9 mouse cellular contexts compared by ENCODE assay signal in the genomic region with DNA sequence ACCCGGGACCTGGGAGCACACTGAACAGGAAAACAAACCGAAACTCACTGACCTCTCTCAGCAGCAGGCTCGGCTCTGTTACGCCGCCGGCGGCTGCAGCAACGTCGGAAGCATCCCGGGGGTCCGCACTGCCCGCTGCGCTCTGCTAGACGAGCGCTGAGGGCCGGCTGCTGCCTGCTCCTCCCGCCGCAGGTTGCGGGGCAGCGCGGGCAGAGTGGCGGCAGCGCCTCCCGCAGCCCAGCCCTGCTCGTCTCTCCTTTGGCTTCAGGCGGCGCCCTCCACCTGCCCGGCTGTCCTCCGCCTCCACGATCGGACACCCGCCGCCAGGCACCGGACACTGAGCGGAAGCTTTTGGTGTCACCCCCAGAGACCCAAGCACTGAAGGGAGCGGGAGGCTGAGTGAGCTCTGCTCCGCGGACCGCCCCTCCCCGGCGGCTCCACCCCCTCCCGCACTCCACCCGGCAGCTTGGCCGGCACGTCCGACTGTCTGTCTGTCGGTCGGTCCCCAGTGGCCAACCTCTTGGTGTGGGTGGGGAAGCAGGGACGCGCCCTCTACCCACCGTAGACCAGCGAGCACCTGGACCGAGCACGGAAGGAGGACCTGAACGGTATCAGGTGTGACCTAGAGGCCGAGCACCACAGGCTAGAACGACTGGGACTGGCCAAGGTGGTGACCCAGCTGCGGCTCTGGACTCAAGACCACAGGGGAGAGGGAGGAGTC. TPM values are rescaled to one million over a fixed set of nuclear protein-coding genes. Genes with fewer than 3 reads are reported as not detected.
DNase-seq lines count a peak whose midpoint lies in the region; ATAC-seq and TF ChIP-seq lines count a peak whose summit lies in the region.
"Had no signal": no experiment of that assay in that cellular context is flagged by ENCODE, and none has a peak within 500 bp of the region (broad histone marks: within the 10 kb centered on the region; RNA-seq: fewer than 3 reads in every experiment).

A gene (minus strand): TSS at position 420 of the 721 bp plus-strand sequence.

- 2% methylated on average over 58 of the region's 58 CpGs for WGBS in thymus, adult 2 months
- WGBS in embryonic facial prominence, embryonic 10.5 days = under 1% methylated on average over 58 of the region's 58 CpGs
- WGBS in heart, adult 2 months = 1% methylated on average over 54 of the region's 58 CpGs
- under 1% methylated on average over 58 of the region's 58 CpGs for WGBS in limb, embryonic 15.5 days
- WGBS in midbrain, embryonic 14.5 days = under 1% methylated on average over 57 of the region's 58 CpGs

- DNase-seq in thymus, adult 2 months = peak; percentile 13
- no peak for DNase-seq in thymus, postnatal 0 days (ENCODE audit: low spot score)
- DNase-seq in embryonic facial prominence, embryonic 10.5 days (ENCODE audit: low spot score) = peak; percentile 69
- DNase-seq in heart, adult 2 months = peak; percentile 66 to 75
- DNase-seq in kidney, adult 11 months = peak; percentile 78
- peak; percentile 80 for DNase-seq in midbrain, embryonic 14.5 days
- peak; percentile 12 to 64 for DNase-seq in spleen, postnatal 4 days (ENCODE audit: low spot score in 2 of 2)

- peak; percentile 37; the same call in 1 of the 2 replicates for ATAC-seq in limb, embryonic 15.5 days (ENCODE audit: insufficient number of reproducible peaks, low FRiP score, low TSS enrichment, low read depth)
- ATAC-seq in midbrain, embryonic 14.5 days (ENCODE audit: low FRiP score, low TSS enrichment) = peak; percentile 76

- no peak for TF ChIP-seq POLR2A in thymus, adult 2 months (IDR thresholded peaks at IDR 0.05; ENCODE audit: control insufficient read depth, extremely low read depth, insufficient read depth, low read length, poor library complexity)
- TF ChIP-seq POLR2A in heart, adult 2 months (IDR thresholded peaks at IDR 0.05; ENCODE audit: insufficient read depth, low read depth, low read length) = 0 out of 2 replicates have a peak, but pooled peaks have one; percentile 8

- H3K36me3 ChIP-seq in thymus, adult 2 months (ENCODE audit: control insufficient read depth, insufficient read depth, low read length) = no peaks in the 10 kb centered on the region
- no peaks in the 10 kb centered on the region for H3K36me3 ChIP-seq in embryonic facial prominence, embryonic 10.5 days (replicated peaks)
- H3K36me3 ChIP-seq in heart, adult 2 months (ENCODE audit: control insufficient read depth, insufficient read depth, low read length) = no peaks in the 10 kb centered on the region
- H3K36me3 ChIP-seq in limb, embryonic 15.5 days = no peaks in the 10 kb centered on the region
- H3K36me3 ChIP-seq in midbrain, embryonic 14.5 days (ENCODE audit: control insufficient read depth, insufficient read depth, low read length) = no peaks in the 10 kb centered on the region

- peak within 1 kb of the TSS; percentile 87 for H3K4me2 ChIP-seq in limb, embryonic 15.5 days
- peak within 1 kb of the TSS; percentile 75 for H3K4me2 ChIP-seq in midbrain, embryonic 14.5 days (ENCODE audit: low read length)

- H3K27me3 ChIP-seq in thymus, adult 2 months (ENCODE audit: control insufficient read depth, insufficient read depth, low read length) = peaks cover 8% of the 10 kb centered on the region
- peaks cover 42% of the 10 kb centered on the region for H3K27me3 ChIP-seq in embryonic facial prominence, embryonic 10.5 days (replicated peaks; ENCODE audit: low read depth, poor library complexity, severe bottlenecking)
- no peaks in the 10 kb centered on the region for H3K27me3 ChIP-seq in heart, adult 2 months (ENCODE audit: control insufficient read depth, insufficient read depth, low read length)
- H3K27me3 ChIP-seq in limb, embryonic 15.5 days = no peaks in the 10 kb centered on the region; the same call in 1 of the 2 replicates
- H3K27me3 ChIP-seq in midbrain, embryonic 14.5 days (ENCODE audit: control insufficient read depth, insufficient read depth, low read length) = no peaks in the 10 kb centered on the region

- H3K9me3 ChIP-seq in embryonic facial prominence, embryonic 10.5 days = no peaks in the 10 kb centered on the region
- H3K9me3 ChIP-seq in limb, embryonic 15.5 days = no peaks in the 10 kb centered on the region
- no peaks in the 10 kb centered on the region for H3K9me3 ChIP-seq in midbrain, embryonic 14.5 days (ENCODE audit: control insufficient read depth, low read length)

- peaks cover 9% of the 10 kb centered on the region; the same call in 1 of the 2 replicates for H3K4me1 ChIP-seq in thymus, adult 2 months (replicated peaks; ENCODE audit: control insufficient read depth, insufficient read depth, low read length)
- H3K4me1 ChIP-seq in embryonic facial prominence, embryonic 10.5 days = peaks cover 21% of the 10 kb centered on the region
- no peaks in the 10 kb centered on the region for H3K4me1 ChIP-seq in heart, adult 2 months (ENCODE audit: control insufficient read depth, insufficient read depth, low read length)
- H3K4me1 ChIP-seq in limb, embryonic 15.5 days = peaks cover 11% of the 10 kb centered on the region; the same call in 1 of the 2 replicates
- H3K4me1 ChIP-seq in midbrain, embryonic 14.5 days (ENCODE audit: control insufficient read depth, insufficient read depth, low read length) = peaks cover 12% of the 10 kb centered on the region

- no peak for TF ChIP-seq CTCF in thymus, adult 2 months (IDR thresholded peaks at IDR 0.05; ENCODE audit: borderline replicate concordance, control insufficient read depth, extremely low read depth, insufficient read depth, low read length, poor library complexity)
- peak; percentile 50 for TF ChIP-seq CTCF in heart, adult 2 months (IDR thresholded peaks at IDR 0.05)

- no peak within 1 kb of the TSS for H3K27ac ChIP-seq in thymus, adult 2 months (ENCODE audit: control insufficient read depth, insufficient read depth, low read length)
- H3K27ac ChIP-seq in embryonic facial prominence, embryonic 10.5 days (replicated peaks) = peak within 1 kb of the TSS; percentile 80
- peak within 1 kb of the TSS; percentile 64 for H3K27ac ChIP-seq in heart, adult 2 months
- no peak within 1 kb of the TSS for H3K27ac ChIP-seq in limb, embryonic 15.5 days
- peak within 1 kb of the TSS; percentile 84 for H3K27ac ChIP-seq in midbrain, embryonic 14.5 days (replicated peaks; ENCODE audit: low read depth, low read length)

- H3K4me3 ChIP-seq in thymus, adult 2 months (ENCODE audit: control insufficient read depth, insufficient read depth, low read length) = peak within 1 kb of the TSS; percentile 58
- peak within 1 kb of the TSS; percentile 74 for H3K4me3 ChIP-seq in embryonic facial prominence, embryonic 10.5 days
- H3K4me3 ChIP-seq in heart, adult 2 months = peak within 1 kb of the TSS; percentile 68
- H3K4me3 ChIP-seq in limb, embryonic 15.5 days = peak within 1 kb of the TSS; percentile 71
- H3K4me3 ChIP-seq in midbrain, embryonic 14.5 days (replicated peaks; ENCODE audit: low read depth, low read length) = peak within 1 kb of the TSS; percentile 75

- intact Hi-C loops in heart, adult 2 months (cut with DNase I) = loop anchor here (2.0 to 5.0 kb wide), 2 partner anchors 46 to 369 kb away; no protein-coding TSS in a partner anchor

- TF ChIP-seq EP300 in heart, adult 2 months (IDR thresholded peaks at IDR 0.05; ENCODE audit: insufficient read depth, low read depth, low read length) = no peak

- peak within 1 kb of the TSS; percentile 88 for H3K9ac ChIP-seq in heart, adult 2 months (ENCODE audit: low read depth, low read length)
- peak within 1 kb of the TSS; percentile 58 for H3K9ac ChIP-seq in limb, embryonic 15.5 days
- peak within 1 kb of the TSS; percentile 89 for H3K9ac ChIP-seq in midbrain, embryonic 14.5 days (replicated peaks; ENCODE audit: low read length)

- no peaks in the 10 kb centered on the region for H3K79me2 ChIP-seq in heart, adult 2 months (replicated peaks; ENCODE audit: control insufficient read depth, insufficient read depth, low read length)

RNA-seq across cellular contexts. Expression of the gene that starts here (rescaled TPM):
- polyA plus RNA-seq in thymus, adult 2 months (2012; rRNA removed) = 0.16 and 0.18 TPM in 2 replicates
- polyA plus RNA-seq in thymus, postnatal 0 days (2015; fragmentation: Nextera tagmentation; extraction: Ambion mirVana) = 0.08 and 0.09 TPM in 2 replicates
- 0.43 and 0.51 TPM in 2 replicates for polyA plus RNA-seq in embryonic facial prominence, embryonic 10.5 days (2016; fragmentation: Nextera tagmentation; extraction: Ambion mirVana)
- 1 to 10 TPM; 1.0 to 1.1 TPM for total RNA-seq in heart, adult 2 months (2021)
- polyA plus RNA-seq in heart, adult 2 months (2012; rRNA removed) = 0.76 and 0.78 TPM in 2 replicates
- polyA plus RNA-seq in limb, embryonic 15.5 days (2015; fragmentation: Nextera tagmentation; extraction: Ambion mirVana) = 1.2 and 1.3 TPM in 2 replicates
- polyA plus RNA-seq in midbrain, embryonic 14.5 days (2014; fragmentation: Nextera tagmentation; extraction: Ambion mirVana) = 25.7 and 28.9 TPM in 2 replicates
- total RNA-seq: MEL had no signal

Comparison
In these comparisons a context has a peak if more than half of its experiments do, and no peak if none do; other contexts are left out.
1. RNA of the gene that starts here (polyA plus RNA-seq): 25.7 to 28.9 TPM in midbrain, embryonic 14.5 days; 1.2 to 1.3 TPM in limb, embryonic 15.5 days, 0.76 to 0.78 TPM in heart, adult 2 months, 0.43 to 0.51 TPM in embryonic facial prominence, embryonic 10.5 days, 0.16 to 0.18 TPM in thymus, adult 2 months and 0.08 to 0.09 TPM in thymus, postnatal 0 days; every median in the first group is over 10 times any median in the second.
2. Peak in DNase-seq and H3K4me3 ChIP-seq in thymus, adult 2 months; RNA of the gene not detected or under 1 TPM.
3. Peak in DNase-seq, H3K4me3 ChIP-seq and H3K27ac ChIP-seq in embryonic facial prominence, embryonic 10.5 days; RNA of the gene not detected or under 1 TPM.
4. H3K27ac ChIP-seq: peak in heart, adult 2 months (single experiment) and midbrain, embryonic 14.5 days (single experiment); none in thymus, adult 2 months (single experiment) and limb, embryonic 15.5 days (single experiment).
5. Peak in every context shown above with its lines, with median percentiles within 50 percentile points of each other: H3K4me3 ChIP-seq and H3K9ac ChIP-seq.